Mouse (Mus musculus) MEL (cell line): ENCODE measurements around the gene Zdhhc24. TPM values are rescaled to one million over a fixed set of nuclear protein-coding genes. Genes with fewer than 3 reads are reported as not detected.

ENCODE experiments used
- DNase-seq: peaks from one replicate; pipeline ENCODE4 v3.0.0; 2011; ENCODE audit warnings: low read depth, low spot score
- H3K27ac ChIP-seq: 2 replicates; pipeline ENCODE4 v1.5.1; 2012; ENCODE audit warnings: low read depth, mild to moderate bottlenecking, control low read depth, low read length, moderate library complexity; ENCODE audit not compliant: control insufficient read depth
- H3K27me3 ChIP-seq, 2 experiments: fragments of 150-350 bp in 1 of 2; sonication (generic) in 1 of 2; 2 replicates each; pipeline ENCODE4 v1.6.1; 2012; ENCODE audit warnings: low read length in 2 of 2, mild to moderate bottlenecking in 2 of 2, improper control_type of control experiment in 1 of 2, moderate library complexity in 1 of 2; ENCODE audit not compliant: insufficient read depth in 2 of 2, control insufficient read depth in 1 of 2
- H3K36me3 ChIP-seq, 2 experiments: 2 replicates each; pipeline ENCODE4 v1.6.1; 2012 to 2014; ENCODE audit warnings: low read length in 2 of 2, improper control_type of control experiment in 1 of 2, inconsistent platforms in 1 of 2, mild to moderate bottlenecking in 1 of 2; ENCODE audit not compliant: insufficient read depth in 2 of 2, control insufficient read depth in 1 of 2
- H3K4me1 ChIP-seq, 2 experiments: fragments of 150-350 bp in 1 of 2; sonication (generic) in 1 of 2; 2 replicates each; pipeline ENCODE4 v1.6.1; 2012; ENCODE audit warnings: low read length in 2 of 2, improper control_type of control experiment in 1 of 2, mild to moderate bottlenecking in 1 of 2; ENCODE audit not compliant: insufficient read depth in 2 of 2, control insufficient read depth in 1 of 2
- H3K4me3 ChIP-seq, 2 experiments: fragments of 150-350 bp in 1 of 2; sonication (generic) in 1 of 2; 2 replicates each; pipeline ENCODE4 v1.5.1; 2012; ENCODE audit warnings: low read depth in 2 of 2, low read length in 2 of 2, mild to moderate bottlenecking in 2 of 2, moderate library complexity in 2 of 2, control low read depth in 1 of 2, improper control_type of control experiment in 1 of 2; ENCODE audit not compliant: control insufficient read depth in 1 of 2, insufficient read depth in 1 of 2
- H3K79me2 ChIP-seq: 2 replicates; pipeline ENCODE4 v1.6.1; 2012; ENCODE audit warnings: mild to moderate bottlenecking, low read length, moderate library complexity; ENCODE audit not compliant: control insufficient read depth, poor library complexity, insufficient read depth
- H3K9ac ChIP-seq: 2 replicates; pipeline ENCODE4 v1.6.1; 2012; ENCODE audit warnings: low read depth, mild to moderate bottlenecking, control low read depth, low read length, moderate library complexity; ENCODE audit not compliant: control insufficient read depth, poor library complexity, severe bottlenecking
- H3K9me3 ChIP-seq: fragments of 150-350 bp; sonication (generic); replicated peaks from 2 replicates; pipeline ENCODE4 v1.6.1; 2012; ENCODE audit warnings: mild to moderate bottlenecking, low read length, improper control_type of control experiment, moderate library complexity; ENCODE audit not compliant: insufficient read depth
- BHLHE40 ChIP-seq: IDR thresholded peaks from 2 replicates; pipeline ENCODE4 v1.6.1; 2012; ENCODE audit warnings: low read depth, mild to moderate bottlenecking, inconsistent platforms, low read length, improper control_type of control experiment, borderline replicate concordance
- CHD1 ChIP-seq: IDR thresholded peaks from 2 replicates; pipeline ENCODE4 v1.6.1; 2012; ENCODE audit warnings: low read depth, mild to moderate bottlenecking, inconsistent platforms, low read length, improper control_type of control experiment
- CHD2 ChIP-seq: IDR thresholded peaks from 2 replicates; pipeline ENCODE4 v1.6.1; 2011; ENCODE audit warnings: low read length, improper control_type of control experiment
- CTCF ChIP-seq, 3 experiments: IDR thresholded peaks in 2 of 3; conservative IDR thresholded peaks in 1 of 3; 2 replicates each; pipeline ENCODE4 v1.5.1; 2011 to 2012; ENCODE audit warnings: low read length in 3 of 3, low read depth in 2 of 3, mild to moderate bottlenecking in 2 of 3, improper control_type of control experiment in 1 of 3, inconsistent platforms in 1 of 3, mixed read lengths in 1 of 3, moderate library complexity in 1 of 3; ENCODE audit not compliant: control insufficient read depth in 1 of 3, insufficient read depth in 1 of 3, poor library complexity in 1 of 3, severe bottlenecking in 1 of 3
- E2F4 ChIP-seq: IDR thresholded peaks from 2 replicates; pipeline ENCODE4 v1.6.1; 2011; ENCODE audit warnings: low read depth, low read length, improper control_type of control experiment, borderline replicate concordance
- ELF1 ChIP-seq: IDR thresholded peaks from 2 replicates; pipeline ENCODE4 v1.6.1; 2014; ENCODE audit warnings: low read depth, mild to moderate bottlenecking, inconsistent platforms, low read length, improper control_type of control experiment, moderate library complexity
- EP300 ChIP-seq, 2 experiments: IDR thresholded peaks; 2 replicates each; pipeline ENCODE4 v1.6.1; 2011; ENCODE audit warnings: improper control_type of control experiment in 2 of 2, low read length in 2 of 2, low read depth in 1 of 2, mild to moderate bottlenecking in 1 of 2
- ETS1 ChIP-seq: IDR thresholded peaks from 2 replicates; pipeline ENCODE4 v1.6.1; 2012; ENCODE audit warnings: low read depth, mild to moderate bottlenecking, inconsistent platforms, low read length, improper control_type of control experiment, moderate library complexity
- GABPA ChIP-seq: IDR thresholded peaks from 2 replicates; pipeline ENCODE4 v1.6.1; 2012; ENCODE audit warnings: low read depth, mild to moderate bottlenecking, inconsistent platforms, low read length, improper control_type of control experiment, moderate library complexity
- GATA1 ChIP-seq: IDR thresholded peaks from 2 replicates; pipeline ENCODE4 v1.6.1; 2011; ENCODE audit warnings: low read depth, low read length, improper control_type of control experiment
- HCFC1 ChIP-seq: IDR thresholded peaks from 2 replicates; pipeline ENCODE4 v1.6.1; 2012; ENCODE audit warnings: low read depth, mild to moderate bottlenecking, inconsistent platforms, low read length, improper control_type of control experiment, moderate library complexity
- JUND ChIP-seq: IDR thresholded peaks from 2 replicates; pipeline ENCODE4 v1.6.1; 2011; ENCODE audit warnings: low read depth, mild to moderate bottlenecking, improper control_type of control experiment, low read length
- MAX ChIP-seq: IDR thresholded peaks from 2 replicates; pipeline ENCODE4 v1.6.1; 2011; ENCODE audit warnings: low read length, improper control_type of control experiment
- MAZ ChIP-seq: IDR thresholded peaks from 2 replicates; pipeline ENCODE4 v1.6.1; 2012; ENCODE audit warnings: low read depth, mild to moderate bottlenecking, inconsistent platforms, low read length, improper control_type of control experiment
- MEF2A ChIP-seq: IDR thresholded peaks from 2 replicates; pipeline ENCODE4 v1.6.1; 2014; ENCODE audit warnings: low read depth, mild to moderate bottlenecking, inconsistent platforms, low read length, improper control_type of control experiment; ENCODE audit not compliant: poor library complexity, insufficient replicate concordance, severe bottlenecking; ENCODE audit errors: extremely low read depth
- MXI1 ChIP-seq: IDR thresholded peaks from 2 replicates; pipeline ENCODE4 v1.6.1; 2011; ENCODE audit warnings: mild to moderate bottlenecking, low read depth, low read length, improper control_type of control experiment
- MYB ChIP-seq: IDR thresholded peaks from 2 replicates; pipeline ENCODE4 v1.6.1; 2011; ENCODE audit warnings: mild to moderate bottlenecking, low read depth, low read length, improper control_type of control experiment
- NELFE ChIP-seq: IDR thresholded peaks from 2 replicates; pipeline ENCODE4 v1.6.1; 2011; ENCODE audit warnings: low read depth, low read length, improper control_type of control experiment
- NRF1 ChIP-seq: IDR thresholded peaks from 2 replicates; pipeline ENCODE4 v1.6.1; 2014; ENCODE audit warnings: low read depth, mild to moderate bottlenecking, inconsistent platforms, low read length, improper control_type of control experiment, moderate library complexity; ENCODE audit not compliant: poor library complexity, insufficient read depth, severe bottlenecking
- POLR2A ChIP-seq, 2 experiments: IDR thresholded peaks; 2 replicates each; pipeline ENCODE4 v1.6.1; 2011 to 2012; ENCODE audit warnings: low read length in 2 of 2, mild to moderate bottlenecking in 2 of 2, control low read depth in 1 of 2, improper control_type of control experiment in 1 of 2, low read depth in 1 of 2, moderate library complexity in 1 of 2; ENCODE audit not compliant: control insufficient read depth in 1 of 2, insufficient read depth in 1 of 2, poor library complexity in 1 of 2
- POLR2AphosphoS2 ChIP-seq: IDR thresholded peaks from 2 replicates; pipeline ENCODE4 v1.6.1; 2011; ENCODE audit warnings: low read length, improper control_type of control experiment
- POLR2AphosphoS5 ChIP-seq: IDR thresholded peaks from 2 replicates; pipeline ENCODE4 v1.6.1; 2012; ENCODE audit warnings: low read depth, borderline replicate concordance, mild to moderate bottlenecking, inconsistent platforms, low read length, moderate library complexity, mixed read lengths
- RAD21 ChIP-seq: IDR thresholded peaks from 2 replicates; pipeline ENCODE4 v1.6.1; 2011; ENCODE audit warnings: mild to moderate bottlenecking, low read depth, low read length, improper control_type of control experiment
- RCOR1 ChIP-seq: IDR thresholded peaks from 2 replicates; pipeline ENCODE4 v1.6.1; 2012; ENCODE audit warnings: low read depth, mild to moderate bottlenecking, inconsistent platforms, low read length, improper control_type of control experiment
- SIN3A ChIP-seq: IDR thresholded peaks from 2 replicates; pipeline ENCODE4 v1.6.1; 2012; ENCODE audit warnings: low read length, improper control_type of control experiment, inconsistent platforms
- SMC3 ChIP-seq: IDR thresholded peaks from 2 replicates; pipeline ENCODE4 v1.6.1; 2011; ENCODE audit warnings: low read depth, low read length, improper control_type of control experiment
- TAL1 ChIP-seq: IDR thresholded peaks from 2 replicates; pipeline ENCODE4 v1.6.1; 2012; ENCODE audit warnings: mild to moderate bottlenecking, inconsistent platforms, low read length, moderate library complexity, mixed read lengths
- TBP ChIP-seq: IDR thresholded peaks from 2 replicates; pipeline ENCODE4 v1.8.0; 2011; ENCODE audit warnings: low read depth, low read length, improper control_type of control experiment
- TCF12 ChIP-seq: IDR thresholded peaks from 2 replicates; pipeline ENCODE4 v1.6.1; 2014; ENCODE audit warnings: low read depth, mild to moderate bottlenecking, inconsistent platforms, low read length, improper control_type of control experiment, moderate library complexity
- USF1 ChIP-seq: IDR thresholded peaks from 2 replicates; pipeline ENCODE4 v1.6.1; 2014; ENCODE audit warnings: low read depth, mild to moderate bottlenecking, inconsistent platforms, low read length, improper control_type of control experiment, moderate library complexity
- USF2 ChIP-seq, 2 experiments: IDR thresholded peaks; 2 replicates each; pipeline ENCODE4 v1.6.1; 2011 to 2012; ENCODE audit warnings: improper control_type of control experiment in 2 of 2, low read length in 2 of 2, borderline replicate concordance in 1 of 2, inconsistent platforms in 1 of 2, low read depth in 1 of 2, mild to moderate bottlenecking in 1 of 2; ENCODE audit not compliant: insufficient read depth in 1 of 2
- ZC3H11A ChIP-seq: IDR thresholded peaks from 2 replicates; pipeline ENCODE4 v1.6.1; 2012; ENCODE audit warnings: low read depth, mild to moderate bottlenecking, inconsistent platforms, low read length, improper control_type of control experiment
- ZMIZ1 ChIP-seq: IDR thresholded peaks from 2 replicates; pipeline ENCODE4 v1.6.1; 2012; ENCODE audit warnings: low read depth, mild to moderate bottlenecking, inconsistent platforms, low read length, improper control_type of control experiment, moderate library complexity
- ZNF384 ChIP-seq: IDR thresholded peaks from 2 replicates; pipeline ENCODE4 v1.6.1; 2012; ENCODE audit warnings: low read depth, mild to moderate bottlenecking, inconsistent platforms, low read length, improper control_type of control experiment
- polyA plus RNA-seq, 2 experiments: library from polyadenylated mRNA; stranded (reverse) in 1 of 2; unstranded in 1 of 2; fragments of >175 nt in 1 of 2; fragments of >200 nt in 1 of 2; gene quantifications; 2 replicates each; pipeline versions ENCODE4 v1.2.1 to v1.2.4; 2012; ENCODE audit warnings: low replicate concordance in 2 of 2, low read depth in 1 of 2; ENCODE audit not compliant: insufficient read length in 2 of 2, insufficient read depth in 1 of 2, missing spikeins in 1 of 2
- total RNA-seq: library from RNA; depleted of rRNA; stranded (reverse); fragments of 300-350 nt; gene quantifications from 2 replicates; pipeline ENCODE4 v1.2.3, GENCODE M21; 2012

Zdhhc24 gene
- total and polyA plus RNA-seq, 3 experiments = 15.8 to 21.1 TPM; not detected in 1

GRCm38 (mm10) chr19:4839149-4839548, 39.3 kb upstream of the Zdhhc24 start, which contains the start of the genes Ccs and Ccdc87 (continued):
- peak; percentile 34 for TF ChIP-seq TBP
- no peak for TF ChIP-seq EP300 (IDR thresholded peaks at IDR 0.05; ENCODE audit: low read depth in 1 of 2, low read length in 2 of 2)
- TF ChIP-seq POLR2AphosphoS2 = peak; percentile 41; the same call in 1 of the 2 replicates
- no peak for TF ChIP-seq GATA1
- TF ChIP-seq MYB = no peak
- TF ChIP-seq CHD2 = no peak
- peak; percentile 81 for TF ChIP-seq HCFC1
- no peak for TF ChIP-seq ZNF384
- peak; percentile 86 for TF ChIP-seq ELF1
- TF ChIP-seq NELFE = peak; percentile 74
- peak; percentile 100 for TF ChIP-seq SIN3A

- Histone ChIP-seq H3K4me1 (peaks cover 22 to 25% of the 10 kb centered on the region in 2 experiments), H3K36me3 (peaks cover 0 to 11% of the 10 kb centered on the region in 2 experiments; a peak in 2 of 4 replicates), H3K9me3 (no peaks in the 10 kb centered on the region), H3K79me2 (peaks cover 8% of the 10 kb centered on the region), H3K27ac (no peak overlapping the region), H3K4me3 (peak overlapping the region; percentile 61 to 91; a peak in 3 of 4 replicates), H3K27me3 (no peaks in the 10 kb centered on the region), H3K9ac (no peak overlapping the region)
- DNase-seq = peak; percentile 23
- no peak for TF ChIP-seq ELF1
- TF ChIP-seq MEF2A = no peak
- TF ChIP-seq USF2 (IDR thresholded peaks at IDR 0.05; ENCODE audit: borderline replicate concordance in 1 of 2, insufficient read depth in 1 of 2, low read depth in 1 of 2, low read length in 2 of 2) = no peak
- peak; percentile 48; the same call in 1 of the 2 replicates for TF ChIP-seq RCOR1
- TF ChIP-seq NRF1 = no peak
- TF ChIP-seq SMC3 = no peak
- TF ChIP-seq CHD1 = no peak
- TF ChIP-seq USF1 = no peak
- TF ChIP-seq CTCF (IDR thresholded peaks at IDR 0.05 in 2 of 3, conservative IDR thresholded peaks at IDR 0.05 in 1 of 3; ENCODE audit: control insufficient read depth in 1 of 3, insufficient read depth in 1 of 3, low read depth in 2 of 3, low read length in 3 of 3, poor library complexity in 1 of 3, severe bottlenecking in 1 of 3) = no peak
- no peak for TF ChIP-seq TBP
- TF ChIP-seq E2F4 = no peak
- no peak for TF ChIP-seq POLR2AphosphoS5
- no peak for TF ChIP-seq CHD2
- TF ChIP-seq MAX = no peak
- TF ChIP-seq GABPA = 0 out of 2 replicates have a peak, but pooled peaks have one; percentile 28
- TF ChIP-seq EP300 (IDR thresholded peaks at IDR 0.05; ENCODE audit: low read depth in 1 of 2, low read length in 2 of 2) = peak; percentile 59 to 66
- TF ChIP-seq POLR2A (IDR thresholded peaks at IDR 0.05; ENCODE audit: control insufficient read depth in 1 of 2, insufficient read depth in 1 of 2, low read depth in 1 of 2, low read length in 2 of 2, poor library complexity in 1 of 2) = no peak
- TF ChIP-seq RAD21 = no peak
- TF ChIP-seq SIN3A = no peak; the same call in 1 of the 2 replicates
- TF ChIP-seq ZMIZ1 = no peak
- peak; percentile 50; the same call in 1 of the 2 replicates for TF ChIP-seq MXI1
- TF ChIP-seq NELFE = no peak
- TF ChIP-seq ZNF384 = no peak
- peak; percentile 37 for TF ChIP-seq ETS1
- TF ChIP-seq MAZ = no peak
- TF ChIP-seq JUND = no peak
- no peak for TF ChIP-seq BHLHE40
- peak; percentile 45; the same call in 1 of the 2 replicates for TF ChIP-seq TCF12
- 0 out of 2 replicates have a peak, but pooled peaks have one; percentile 23 for TF ChIP-seq MYB
- no peak for TF ChIP-seq ZC3H11A
- TF ChIP-seq TAL1 = no peak
Measured at GRCm38 (mm10) chr19:4840848-4841247, 37.6 kb upstream of the Zdhhc24 start.
